ENCODE assay signal across 8 mouse cellular contexts in the genomic region with DNA sequence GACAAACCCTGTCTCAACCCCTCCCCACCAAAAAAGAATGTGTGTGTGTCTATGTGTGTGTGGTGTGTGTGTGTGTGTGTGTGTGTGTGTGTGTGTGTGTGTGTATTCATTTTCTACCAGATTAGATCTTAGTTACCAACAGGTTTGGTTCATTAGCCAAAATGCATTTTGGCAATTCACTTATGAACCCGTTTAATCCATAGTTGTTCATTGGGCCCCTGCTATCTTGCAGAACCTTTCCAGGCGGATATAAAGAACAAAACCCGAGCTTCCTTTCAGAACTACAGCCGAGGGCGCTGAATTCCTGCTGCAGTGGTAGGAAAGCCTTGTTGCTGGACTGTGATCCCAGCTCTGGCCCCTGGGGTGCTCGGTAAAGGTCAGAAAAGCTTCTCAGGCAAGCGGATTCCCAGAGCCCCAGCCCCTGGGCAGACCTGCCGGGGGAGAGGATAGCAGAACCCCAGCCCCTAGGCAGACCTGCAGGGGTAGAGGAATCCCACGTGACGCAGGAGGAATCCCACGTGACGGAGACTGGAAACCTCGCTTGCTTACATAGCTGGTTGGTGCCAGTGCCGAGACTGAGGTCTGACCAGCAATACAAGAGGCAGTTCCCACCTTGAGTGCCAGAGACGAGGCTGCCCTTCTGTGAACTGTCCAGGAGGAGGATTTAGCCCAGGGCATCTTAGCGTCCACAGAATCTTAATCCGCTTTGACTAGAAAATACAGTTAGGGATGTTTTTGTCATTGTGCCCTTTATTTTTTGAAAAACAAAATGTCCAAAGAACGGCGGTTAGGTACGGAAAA. TPM values are rescaled to one million over a fixed set of nuclear protein-coding genes. Genes with fewer than 3 reads are reported as not detected.
A peak's percentile ranks its signal among the peaks of the same experiment; 100 is the strongest.
DNase-seq lines count a peak whose midpoint lies in the region; ATAC-seq and TF ChIP-seq lines count a peak whose summit lies in the region.
"Had no signal": no experiment of that assay in that cellular context is flagged by ENCODE, and none has a peak within 500 bp of the region (broad histone marks: within the 10 kb centered on the region; RNA-seq: fewer than 3 reads in every experiment).

No protein-coding gene starts in this region.

- peak overlapping the region; percentile 24; the same call in 1 of the 2 replicates for H3K9ac ChIP-seq in midbrain, embryonic 11.5 days (ENCODE audit: low read length)
- H3K9ac ChIP-seq in lung, postnatal 0 days (replicated peaks; ENCODE audit: low read depth) = no peak overlapping the region

- peaks cover 14% of the 10 kb centered on the region for H3K4me1 ChIP-seq in embryonic facial prominence, embryonic 10.5 days
- H3K4me1 ChIP-seq in midbrain, embryonic 11.5 days (ENCODE audit: control insufficient read depth, insufficient read depth, low read length) = no peaks in the 10 kb centered on the region
- H3K4me1 ChIP-seq in lung, postnatal 0 days (ENCODE audit: insufficient read depth, low read depth, low read length) = peaks cover 5% of the 10 kb centered on the region; the same call in 1 of the 2 replicates

- 48% methylated on average over 20 of the region's 20 CpGs for WGBS in embryonic facial prominence, embryonic 10.5 days
- WGBS in midbrain, embryonic 11.5 days = 53% methylated on average over 20 of the region's 20 CpGs
- 66% methylated on average over 20 of the region's 20 CpGs for WGBS in lung, postnatal 0 days

- peak overlapping the region; percentile 31; the same call in 1 of the 2 replicates for H3K4me3 ChIP-seq in embryonic facial prominence, embryonic 10.5 days
- H3K4me3 ChIP-seq in midbrain, embryonic 11.5 days (ENCODE audit: low read depth, low read length) = no peak overlapping the region
- H3K4me3 ChIP-seq in lung, postnatal 0 days (ENCODE audit: low read depth, low read length) = no peak overlapping the region

- no peak for ATAC-seq in midbrain, embryonic 11.5 days (ENCODE audit: low FRiP score)
- no peak for ATAC-seq in lung, postnatal 0 days

- no peaks in the 10 kb centered on the region for H3K9me3 ChIP-seq in embryonic facial prominence, embryonic 10.5 days
- H3K9me3 ChIP-seq in midbrain, embryonic 11.5 days (ENCODE audit: control insufficient read depth, low read length) = no peaks in the 10 kb centered on the region
- no peaks in the 10 kb centered on the region for H3K9me3 ChIP-seq in lung, postnatal 0 days (ENCODE audit: low read length)

- TF ChIP-seq EP300 in lung, postnatal 0 days (IDR thresholded peaks at IDR 0.05) = no peak

- H3K27ac ChIP-seq in embryonic facial prominence, embryonic 10.5 days (replicated peaks) = peak overlapping the region; percentile 41; the same call in 1 of the 2 replicates
- no peak overlapping the region for H3K27ac ChIP-seq in midbrain, embryonic 11.5 days (ENCODE audit: low read depth, low read length)
- H3K27ac ChIP-seq in lung, postnatal 0 days (ENCODE audit: low read length) = no peak overlapping the region

- no peak overlapping the region for H3K4me2 ChIP-seq in midbrain, embryonic 11.5 days
- H3K4me2 ChIP-seq in lung, postnatal 0 days (replicated peaks; ENCODE audit: low read depth, low read length) = no peak overlapping the region

- no peak for TF ChIP-seq CTCF in lung, postnatal 0 days (IDR thresholded peaks at IDR 0.05)

- H3K27me3 ChIP-seq in embryonic facial prominence, embryonic 10.5 days (replicated peaks; ENCODE audit: low read depth, poor library complexity, severe bottlenecking) = 0 out of 2 replicates have a peak, but pooled peaks cover 4% of the 10 kb centered on the region
- H3K27me3 ChIP-seq in midbrain, embryonic 11.5 days (ENCODE audit: control insufficient read depth, insufficient read depth, low read length) = no peaks in the 10 kb centered on the region
- H3K27me3 ChIP-seq in lung, postnatal 0 days (replicated peaks; ENCODE audit: insufficient read depth, low read length) = no peaks in the 10 kb centered on the region

- peak; percentile 94 for DNase-seq in adipocyte (ENCODE audit: low spot score)
- DNase-seq in embryonic facial prominence, embryonic 10.5 days (ENCODE audit: low spot score) = peak; percentile 56
- DNase-seq in heart, adult 9 months (ENCODE audit: low spot score in 2 of 2) = peak; percentile 36 to 53
- DNase-seq in midbrain, embryonic 11.5 days (ENCODE audit: low spot score, missing footprints) = no peak
- DNase-seq in lung, postnatal 0 days (ENCODE audit: low spot score) = no peak
- DNase-seq in adrenal gland, postnatal 36 days = no peak
- no peak for DNase-seq in adrenal gland, postnatal 14 days
- DNase-seq: lung, adult 2 months had no signal

- no peaks in the 10 kb centered on the region for H3K36me3 ChIP-seq in embryonic facial prominence, embryonic 10.5 days (replicated peaks)
- no peaks in the 10 kb centered on the region for H3K36me3 ChIP-seq in midbrain, embryonic 11.5 days (ENCODE audit: control insufficient read depth, insufficient read depth, low read length)
- H3K36me3 ChIP-seq in lung, postnatal 0 days (ENCODE audit: insufficient read depth, low read length) = no peaks in the 10 kb centered on the region

RNA-seq across cellular contexts. Expression of a gene that starts 12.3 kb away (rescaled TPM):
- polyA plus RNA-seq in embryonic facial prominence, embryonic 10.5 days (2016; fragmentation: Nextera tagmentation; extraction: Ambion mirVana) = 8.3 and 11.6 TPM in 2 replicates
- 5.5 and 6.2 TPM in 2 replicates for polyA plus RNA-seq in midbrain, embryonic 11.5 days (2014; fragmentation: Nextera tagmentation; extraction: Ambion mirVana)
- 215 and 250 TPM in 2 replicates for polyA plus RNA-seq in lung, postnatal 0 days (2015; fragmentation: Nextera tagmentation; extraction: Ambion mirVana)
- 10 to 100 TPM; 25.3 to 34.9 TPM for total RNA-seq in adrenal gland, postnatal 36 days (2021)
- 23.7 and 28.6 TPM in 2 replicates for total RNA-seq in adrenal gland, postnatal 14 days (2021)

Comparison
In these comparisons a context has a peak if more than half of its experiments do, and no peak if none do; other contexts are left out.
1. DNase-seq: peak in adipocyte (single experiment), embryonic facial prominence, embryonic 10.5 days (single experiment) and heart, adult 9 months (2 of 2); none in midbrain, embryonic 11.5 days (single experiment), lung, postnatal 0 days (single experiment), adrenal gland, postnatal 36 days (0 of 2) and adrenal gland, postnatal 14 days (single experiment).
2. RNA of a gene that starts 12.3 kb away (polyA plus RNA-seq): 215 to 250 TPM in lung, postnatal 0 days; 8.3 to 11.6 TPM in embryonic facial prominence, embryonic 10.5 days and 5.5 to 6.2 TPM in midbrain, embryonic 11.5 days; every median in the first group is over 10 times any median in the second.